Mouse (Mus musculus) midbrain, embryonic 11.5 days (tissue): Measurements from ENCODE around the gene Samd4b. TPM values are rescaled to one million over a fixed set of nuclear protein-coding genes. Genes with fewer than 3 reads are reported as not detected.
"Not testable (repeated sequence)": the region's sequence is repeated elsewhere in the genome, so short reads cannot be mapped to it uniquely, and the experiment has no call there.

Experiments
- ATAC-seq: fragments of 200-750 bp; cut with Nextera tagmentation; 2 replicates; pipeline ENCODE4 v1.8.0; 2017; ENCODE audit warnings: moderate TSS enrichment, moderate library complexity; ENCODE audit not compliant: low FRiP score
- DNase-seq: peaks from one replicate; pipeline ENCODE4 v3.0.0; 2015; ENCODE audit warnings: low spot score; ENCODE audit errors: missing footprints
- H3K27ac ChIP-seq: fragments of 300-500 bp; sonication (generic); 2 replicates; pipeline ENCODE4 v1.5.1; 2014; ENCODE audit warnings: low read depth, low read length
- H3K27me3 ChIP-seq: fragments of 300-500 bp; sonication (generic); 2 replicates; pipeline ENCODE4 v1.6.1; 2014; ENCODE audit warnings: mild to moderate bottlenecking, low read length, moderate library complexity, mixed read lengths; ENCODE audit not compliant: control insufficient read depth, insufficient read depth
- H3K36me3 ChIP-seq: fragments of 300-500 bp; sonication (generic); 2 replicates; pipeline ENCODE4 v1.6.1; 2014; ENCODE audit warnings: mild to moderate bottlenecking, low read length, moderate library complexity, mixed read lengths; ENCODE audit not compliant: control insufficient read depth, insufficient read depth
- H3K4me1 ChIP-seq: fragments of 300-500 bp; sonication (generic); 2 replicates; pipeline ENCODE4 v1.6.1; 2014; ENCODE audit warnings: low read length; ENCODE audit not compliant: control insufficient read depth, insufficient read depth
- H3K4me2 ChIP-seq: fragments of 300-500 bp; sonication (generic); 2 replicates; pipeline ENCODE4 v1.6.1; 2014; ENCODE audit warnings: mild to moderate bottlenecking, moderate library complexity
- H3K4me3 ChIP-seq: fragments of 300-500 bp; sonication (generic); 2 replicates; pipeline ENCODE4 v1.5.1; 2014; ENCODE audit warnings: low read depth, low read length
- H3K9ac ChIP-seq: fragments of 300-500 bp; sonication (generic); 2 replicates; pipeline ENCODE4 v1.6.1; 2014; ENCODE audit warnings: low read length
- H3K9me3 ChIP-seq: fragments of 300-500 bp; sonication (generic); 2 replicates; pipeline ENCODE4 v1.6.1; 2016; ENCODE audit warnings: low read length; ENCODE audit not compliant: control insufficient read depth
- WGBS: fragments of 180-500 bp; shearing (Covaris S2); extraction: QIAGEN DNeasy Blood & Tissue Kit; methylation state at CpG from one replicate; pipeline ENCODE4 v1.1.7; 2014; 5-methylcytosine and 5-hydroxymethylcytosine counted together
- polyA plus RNA-seq: library from polyadenylated mRNA; unstranded; fragments of >200 nt; fragmentation: Nextera tagmentation; extraction: Ambion mirVana; gene quantifications from 2 replicates; pipeline ENCODE4 v1.2.1, GENCODE M21; 2014

Gene Samd4b
- polyA plus RNA-seq, 1 experiment from 2014 or later = 27.8 TPM

DNA sequence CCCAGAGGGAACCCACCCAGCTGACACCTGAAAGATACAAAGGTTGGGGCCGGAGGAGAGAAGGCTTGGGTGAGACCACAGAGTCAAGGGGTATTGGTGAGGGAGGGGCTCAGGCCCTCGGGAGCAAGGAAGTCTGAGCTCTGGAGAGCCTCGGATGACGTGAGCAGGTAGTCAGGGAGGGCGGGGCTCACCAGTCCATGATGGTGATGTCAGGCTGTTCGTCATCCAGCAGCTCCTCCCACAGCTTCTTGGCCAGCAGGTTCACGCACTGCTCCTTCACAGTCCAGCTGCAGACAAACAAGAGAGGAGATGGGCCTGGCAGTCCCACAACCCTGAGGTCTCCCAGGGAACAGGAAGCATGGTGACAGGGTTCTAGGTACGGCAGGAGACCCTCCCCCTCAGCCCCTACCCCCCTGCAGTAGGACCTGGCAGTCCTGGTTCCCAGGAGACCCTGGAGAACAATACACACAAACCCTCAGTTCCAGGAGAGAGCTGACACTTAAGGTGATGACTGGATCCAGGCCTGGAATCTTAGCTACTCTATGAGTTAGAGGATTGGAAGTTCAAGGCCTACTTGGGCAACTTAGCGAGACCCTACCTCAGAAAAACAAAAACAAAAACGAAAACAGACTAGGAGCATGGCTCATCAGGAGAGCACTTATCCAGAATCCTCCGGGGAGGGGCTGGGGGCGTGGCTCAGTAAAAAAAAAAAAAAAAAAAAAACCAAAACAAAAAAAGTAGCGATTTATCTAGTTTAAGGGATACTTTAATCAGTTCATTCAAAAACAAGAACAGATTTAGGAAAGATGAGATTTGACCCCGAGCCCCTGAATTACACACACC, 52.7 kb downstream of the Samd4b start:
- DNase-seq (peak; percentile 89), ATAC-seq (peak; percentile 31; the same call in 1 of the 2 replicates)
- H3K27me3 ChIP-seq = peaks cover 18% of the 10 kb centered on the region

DNA sequence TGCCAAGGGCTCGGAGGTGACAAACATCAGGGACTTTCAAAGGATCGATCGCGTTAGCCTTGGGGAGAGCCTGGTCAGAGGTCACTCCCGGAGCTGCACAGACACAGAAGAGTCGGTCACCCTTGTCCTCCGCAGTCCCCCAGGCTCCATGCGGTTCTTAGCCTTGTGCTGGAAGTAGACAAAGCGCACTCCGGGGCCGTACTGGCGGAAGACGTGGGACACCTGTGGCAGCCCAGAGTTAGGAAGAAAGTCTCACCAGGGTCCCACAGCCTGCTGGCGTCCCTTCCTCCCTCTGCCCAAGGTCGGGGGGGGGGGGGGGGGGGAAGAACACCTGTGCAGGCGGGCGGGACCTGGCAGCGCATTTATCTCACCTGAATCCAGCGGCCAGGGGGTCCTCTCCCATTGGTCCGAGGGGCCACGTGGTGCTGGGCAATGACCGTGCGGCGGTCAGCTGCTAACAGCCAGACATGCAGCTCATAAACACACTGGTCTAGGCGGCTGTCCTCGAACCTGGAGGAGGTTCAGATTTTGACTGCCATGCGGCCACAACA, 53.8 kb downstream of the Samd4b start:
- ATAC-seq (peak; percentile 45), DNase-seq (peak; percentile 89)
- H3K27ac ChIP-seq = no peak overlapping the region
- 2% methylated on average over 24 of the region's 27 CpGs for whole genome bisulfite sequencing
- peak overlapping the region; percentile 16; the same call in 1 of the 2 replicates for H3K9ac ChIP-seq
- no peaks in the 10 kb centered on the region for H3K36me3 ChIP-seq
- no peaks in the 10 kb centered on the region for H3K9me3 ChIP-seq
- H3K4me2 ChIP-seq = peak overlapping the region; percentile 50
- peaks cover 18% of the 10 kb centered on the region for H3K27me3 ChIP-seq
- H3K4me3 ChIP-seq = peak overlapping the region; percentile 11; the same call in 1 of the 2 replicates
- H3K4me1 ChIP-seq = peaks cover 15% of the 10 kb centered on the region

More for the DNA sequence above, 52.7 kb downstream of the Samd4b start:
- Histone ChIP-seq H3K4me3 (no peak overlapping the region), H3K27ac (no peak overlapping the region), H3K4me2 (no peak overlapping the region), H3K4me1 (peaks cover 15% of the 10 kb centered on the region), H3K9me3 (no peaks in the 10 kb centered on the region), H3K9ac (no peak overlapping the region), H3K36me3 (no peaks in the 10 kb centered on the region)
- 23% methylated on average over 14 of the region's 14 CpGs for WGBS

GRCm38 (mm10) chr7:28540526-28540925, 57.4 kb downstream of the Samd4b start, which contains the start of gene Sycn:
Sycn (plus strand) TSS chr7:28540885.
- Histone ChIP-seq H3K4me2 (no peak within 1 kb of the TSS), H3K9ac (no peak within 1 kb of the TSS), H3K4me3 (no peak within 1 kb of the TSS), H3K36me3 (no peaks in the 10 kb centered on the region), H3K4me1 (peaks cover 9% of the 10 kb centered on the region), H3K27ac (no peak within 1 kb of the TSS), H3K27me3 (peaks cover 4% of the 10 kb centered on the region), H3K9me3 (no peaks in the 10 kb centered on the region)
- ATAC-seq (no peak), DNase-seq (no peak)
- 88% methylated on average over 4 of the region's 4 CpGs for WGBS

- not testable (repeated sequence) for H3K4me1 ChIP-seq, H3K27me3 ChIP-seq, H3K4me3 ChIP-seq, H3K9ac ChIP-seq, H3K4me2 ChIP-seq, H3K27ac ChIP-seq, DNase-seq, H3K36me3 ChIP-seq, ATAC-seq, H3K9me3 ChIP-seq
- WGBS = 89% methylated on average over 6 of the region's 6 CpGs
Observed at GRCm38 (mm10) chr7:28538886-28539285, 59.1 kb downstream of the Samd4b start.

DNA sequence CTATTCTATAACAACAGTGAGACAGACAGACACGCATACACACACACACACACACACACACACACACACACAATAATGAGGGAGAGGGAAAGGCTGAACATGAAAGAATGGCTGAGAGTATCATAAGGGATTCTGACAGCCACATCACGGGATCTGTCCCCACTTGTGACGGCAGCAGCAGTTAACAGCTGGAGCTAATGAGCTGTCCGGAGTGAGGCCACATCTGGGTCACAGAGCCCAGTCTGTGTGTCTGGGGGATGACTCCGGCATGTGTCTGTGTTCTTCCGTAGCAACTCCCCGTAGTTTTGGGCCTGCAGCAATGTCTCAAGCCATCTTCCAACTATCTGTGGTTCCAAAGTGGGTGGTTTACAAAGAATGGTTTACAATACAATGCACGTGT, 65.9 kb downstream of the Samd4b start:
- H3K27ac ChIP-seq = no peak overlapping the region

DNA sequence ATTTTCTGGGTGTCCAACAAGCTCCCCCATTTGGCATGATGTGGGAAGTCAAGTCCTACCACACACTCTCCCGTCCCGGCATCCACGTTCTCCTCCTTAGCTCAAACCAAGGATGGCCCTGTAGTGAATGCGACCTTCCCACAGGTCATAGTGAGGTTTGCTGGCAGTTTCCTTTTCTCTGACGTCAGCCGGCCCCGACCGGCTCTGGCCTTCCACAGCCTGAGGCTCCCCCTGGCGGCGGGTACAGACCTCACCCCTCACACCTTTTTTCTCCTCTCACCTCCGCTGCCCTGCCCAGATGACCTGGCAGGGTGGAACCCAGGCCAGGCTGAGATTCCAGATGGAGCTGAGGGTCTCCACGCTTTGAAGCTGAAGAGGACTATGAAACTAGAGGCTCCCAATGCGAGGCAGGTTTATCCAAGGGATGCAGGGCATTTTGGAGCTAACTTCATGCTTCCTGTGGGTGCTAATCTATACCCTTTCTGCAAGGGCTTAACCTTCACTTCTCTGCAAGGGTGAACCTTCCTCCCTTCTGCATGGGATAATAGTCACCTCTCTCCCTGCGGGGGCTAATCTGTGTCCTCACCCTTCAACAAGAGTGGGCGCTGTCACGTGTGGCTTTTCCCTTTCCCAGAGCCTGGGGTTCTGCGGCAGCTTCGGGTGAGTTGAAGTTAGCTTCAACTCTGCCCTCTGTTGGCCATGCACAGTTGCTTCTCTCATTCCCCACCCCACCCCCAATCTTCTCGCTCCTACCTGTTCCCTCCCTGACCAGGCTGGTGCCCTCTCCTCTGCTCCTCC, 69.8 kb downstream of the Samd4b start:
- H3K4me3 ChIP-seq = no peak overlapping the region
- WGBS = 7% methylated on average over 19 of the region's 19 CpGs

More for the DNA sequence above, 65.9 kb downstream of the Samd4b start:
- Histone ChIP-seq H3K4me1 (no peaks in the 10 kb centered on the region), H3K9me3 (no peaks in the 10 kb centered on the region), H3K27me3 (peaks cover 3% of the 10 kb centered on the region), H3K36me3 (no peaks in the 10 kb centered on the region), H3K4me3 (no peak overlapping the region), H3K4me2 (no peak overlapping the region), H3K9ac (no peak overlapping the region)
- no peak for DNase-seq
- ATAC-seq = no peak
- WGBS = 79% methylated on average over 8 of the region's 8 CpGs

GRCm38 (mm10) chr7:28522536-28522935, 75.4 kb downstream of the Samd4b start, which contains the start of gene Ifnl3:
Ifnl3 (plus strand) TSS chr7:28522836.
- not testable (repeated sequence) for H3K27ac ChIP-seq, H3K4me2 ChIP-seq, H3K9ac ChIP-seq, H3K27me3 ChIP-seq, H3K4me3 ChIP-seq, H3K4me1 ChIP-seq, H3K36me3 ChIP-seq, DNase-seq, ATAC-seq, H3K9me3 ChIP-seq
- WGBS = 77% methylated on average over 5 of the region's 6 CpGs

More for the DNA sequence above, 69.8 kb downstream of the Samd4b start:
- no peaks in the 10 kb centered on the region for H3K4me1 ChIP-seq
- no peaks in the 10 kb centered on the region for H3K9me3 ChIP-seq
- H3K27me3 ChIP-seq = peaks cover 3% of the 10 kb centered on the region
- ATAC-seq (peak; percentile 40; the same call in 1 of the 2 replicates), DNase-seq (peak; percentile 96)
- H3K9ac ChIP-seq = no peak overlapping the region
- no peak overlapping the region for H3K27ac ChIP-seq
- no peak overlapping the region for H3K4me2 ChIP-seq
- no peaks in the 10 kb centered on the region for H3K36me3 ChIP-seq

DNA sequence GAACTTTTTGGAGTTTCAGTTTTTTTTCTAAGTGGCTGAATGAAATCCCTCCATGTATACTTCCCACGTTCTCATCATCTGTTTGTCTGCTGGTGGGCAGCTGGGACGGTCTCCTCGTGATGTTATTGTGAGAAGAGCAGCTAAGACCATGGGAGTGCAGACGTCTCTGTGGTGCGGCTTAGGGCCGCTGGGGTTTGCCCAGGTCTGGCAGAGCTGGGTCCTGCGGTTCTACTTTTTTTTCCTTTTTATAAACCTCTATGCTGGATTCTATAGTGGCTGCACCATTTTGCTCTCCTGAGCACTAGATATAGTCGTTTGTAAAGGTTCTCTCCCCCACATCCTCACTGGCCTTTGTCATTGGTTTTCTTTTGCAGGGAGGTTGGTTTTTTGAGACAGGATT, 86.5 kb downstream of the Samd4b start:
- no peaks in the 10 kb centered on the region for H3K36me3 ChIP-seq
- no peaks in the 10 kb centered on the region for H3K9me3 ChIP-seq
- H3K27ac ChIP-seq = no peak overlapping the region
- no peaks in the 10 kb centered on the region for H3K4me1 ChIP-seq
- DNase-seq (no peak), ATAC-seq (no peak)
- WGBS = 80% methylated on average over 8 of the region's 8 CpGs
- no peaks in the 10 kb centered on the region for H3K27me3 ChIP-seq
- no peak overlapping the region for H3K9ac ChIP-seq
- H3K4me3 ChIP-seq = no peak overlapping the region
- no peak overlapping the region for H3K4me2 ChIP-seq
